Mouse (Mus musculus): ENCODE results near the gene Zfpm1. TPM values are rescaled to one million over a fixed set of nuclear protein-coding genes. Genes with fewer than 3 reads are reported as not detected.

Zfpm1 gene
- total RNA-seq, 2 experiments from 2014 or later = 8.5 to 8.8 TPM

- DNase-seq = no peak
Measured at GRCm38 (mm10) chr8:122349357-122350297, 67.7 kb downstream of the Zfpm1 start.

- no peak for DNase-seq
Measured at GRCm38 (mm10) chr8:122350309-122351089, 68.6 kb downstream of the Zfpm1 start.

GRCm38 (mm10) chr8:122354157-122354556, 72.2 kb downstream of the Zfpm1 start:
- DNase-seq = no peak

- no peak for DNase-seq
Measured at GRCm38 (mm10) chr8:122355642-122356606, 74.0 kb downstream of the Zfpm1 start.

GRCm38 (mm10) chr8:122357202-122357601, 75.3 kb downstream of the Zfpm1 start:
- DNase-seq = no peak

GRCm38 (mm10) chr8:122357641-122358040, 75.7 kb downstream of the Zfpm1 start:
- no peak for DNase-seq

- DNase-seq = no peak
Measured at GRCm38 (mm10) chr8:122359111-122359775, 77.3 kb downstream of the Zfpm1 start.

- DNase-seq = no peak
Measured at GRCm38 (mm10) chr8:122360696-122361416, 78.9 kb downstream of the Zfpm1 start, which contains the start of gene Trhr2. Gene Trhr2, minus strand, starts transcription at chr8:122360746.

- no peak for DNase-seq
Measured at GRCm38 (mm10) chr8:122362271-122362670, 80.3 kb downstream of the Zfpm1 start.

- no peak for DNase-seq
Measured at GRCm38 (mm10) chr8:122362967-122363366, 81.0 kb downstream of the Zfpm1 start.

GRCm38 (mm10) chr8:122368494-122368893, 86.6 kb downstream of the Zfpm1 start:
- no peak for DNase-seq

GRCm38 (mm10) chr8:122369665-122370064, 87.7 kb downstream of the Zfpm1 start:
- peak; percentile 21 for DNase-seq

- no peak for DNase-seq
Measured at GRCm38 (mm10) chr8:122371706-122372105, 89.8 kb downstream of the Zfpm1 start.

- DNase-seq = no peak
Measured at GRCm38 (mm10) chr8:122375320-122375719, 93.4 kb downstream of the Zfpm1 start.

GRCm38 (mm10) chr8:122375751-122376364, 93.9 kb downstream of the Zfpm1 start:
- DNase-seq = no peak

- peak; percentile 98 for DNase-seq
Measured at GRCm38 (mm10) chr8:122376365-122377231, 94.7 kb downstream of the Zfpm1 start, which contains the start of gene Zc3h18. Gene Zc3h18, plus strand, starts transcription at chr8:122376609.

- no peak for DNase-seq
Measured at GRCm38 (mm10) chr8:122383039-122383438, 101.1 kb downstream of the Zfpm1 start.
